Mouse (Mus musculus) Muller cell, postnatal 12 days (primary cell): Measurements from ENCODE around the gene Cand2.

Experiments
- DNase-seq: peaks from one replicate; pipeline ENCODE4 v3.0.0-alpha.2; 2015; ENCODE audit errors: inconsistent ontology term

Gene Cand2

DNA sequence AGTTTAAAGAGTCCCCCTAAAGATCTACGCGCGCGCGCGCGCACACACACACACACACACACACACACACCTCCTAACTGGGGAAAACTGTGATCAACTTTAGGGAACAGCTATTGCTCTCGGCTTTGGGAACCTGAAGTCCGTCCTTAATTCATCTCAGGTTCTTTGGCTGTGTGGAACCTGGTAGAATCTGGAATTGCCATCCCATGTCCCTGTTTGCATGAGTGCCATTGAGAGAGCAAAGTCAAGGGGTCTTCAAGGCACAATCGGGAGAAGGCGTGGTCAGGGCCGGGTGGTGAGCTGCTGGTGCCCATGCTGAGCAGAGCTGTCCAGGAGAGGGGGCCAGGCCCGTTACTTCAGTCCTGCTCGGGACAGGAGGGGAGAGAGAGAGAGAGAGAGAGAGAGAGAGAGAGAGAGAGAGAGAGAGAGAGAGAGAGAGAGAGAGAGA is 348 bp upstream of the Cand2 start:
- DNase-seq: peak; percentile 81

DNA sequence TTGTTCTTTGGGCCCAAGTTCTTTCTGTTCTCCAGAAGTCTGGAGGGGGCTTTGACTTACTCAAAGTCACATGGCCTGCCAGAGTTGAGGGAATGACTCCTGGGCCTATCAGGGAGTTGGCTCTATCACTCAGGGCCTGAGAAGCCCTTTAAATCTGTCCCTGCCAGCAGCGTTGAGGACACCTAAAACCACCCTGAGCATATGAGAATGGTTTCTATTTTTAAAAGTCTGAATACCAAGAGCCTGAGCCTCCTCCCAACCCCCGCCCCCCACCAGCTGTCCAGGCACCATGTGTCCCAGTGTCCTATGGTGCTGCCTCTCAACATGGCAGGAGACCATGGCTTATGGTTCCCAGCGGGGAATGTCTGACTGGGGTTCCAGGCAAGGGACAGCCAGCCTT is 1.5 kb downstream of the Cand2 start:
- DNase-seq: no peak

GRCm38 (mm10) chr6:115776363-115776762 is 2.0 kb downstream of the Cand2 start:
- no peak for DNase-seq

GRCm38 (mm10) chr6:115782781-115783180 is 8.4 kb downstream of the Cand2 start:
- DNase-seq: no peak

DNA sequence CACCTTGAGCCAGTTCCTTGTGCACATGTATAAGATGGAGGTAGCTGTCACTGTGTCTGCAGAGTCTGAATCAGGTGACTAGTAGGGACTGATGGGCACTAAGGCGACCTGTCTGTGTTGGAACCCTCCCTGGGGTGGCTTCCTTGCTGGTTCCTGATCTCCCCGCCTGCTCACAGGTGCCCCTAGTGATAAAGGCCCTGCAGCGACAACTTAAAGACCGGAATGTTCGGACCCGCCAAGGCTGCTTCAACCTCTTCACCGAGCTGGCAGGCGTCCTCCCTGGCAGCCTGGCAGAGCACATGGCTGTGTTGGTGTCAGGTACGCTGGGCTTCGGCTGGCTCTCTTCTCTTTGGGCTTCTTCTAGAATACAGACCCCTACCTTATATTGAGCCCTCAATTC is 16.7 kb downstream of the Cand2 start:
- no peak for DNase-seq

DNA sequence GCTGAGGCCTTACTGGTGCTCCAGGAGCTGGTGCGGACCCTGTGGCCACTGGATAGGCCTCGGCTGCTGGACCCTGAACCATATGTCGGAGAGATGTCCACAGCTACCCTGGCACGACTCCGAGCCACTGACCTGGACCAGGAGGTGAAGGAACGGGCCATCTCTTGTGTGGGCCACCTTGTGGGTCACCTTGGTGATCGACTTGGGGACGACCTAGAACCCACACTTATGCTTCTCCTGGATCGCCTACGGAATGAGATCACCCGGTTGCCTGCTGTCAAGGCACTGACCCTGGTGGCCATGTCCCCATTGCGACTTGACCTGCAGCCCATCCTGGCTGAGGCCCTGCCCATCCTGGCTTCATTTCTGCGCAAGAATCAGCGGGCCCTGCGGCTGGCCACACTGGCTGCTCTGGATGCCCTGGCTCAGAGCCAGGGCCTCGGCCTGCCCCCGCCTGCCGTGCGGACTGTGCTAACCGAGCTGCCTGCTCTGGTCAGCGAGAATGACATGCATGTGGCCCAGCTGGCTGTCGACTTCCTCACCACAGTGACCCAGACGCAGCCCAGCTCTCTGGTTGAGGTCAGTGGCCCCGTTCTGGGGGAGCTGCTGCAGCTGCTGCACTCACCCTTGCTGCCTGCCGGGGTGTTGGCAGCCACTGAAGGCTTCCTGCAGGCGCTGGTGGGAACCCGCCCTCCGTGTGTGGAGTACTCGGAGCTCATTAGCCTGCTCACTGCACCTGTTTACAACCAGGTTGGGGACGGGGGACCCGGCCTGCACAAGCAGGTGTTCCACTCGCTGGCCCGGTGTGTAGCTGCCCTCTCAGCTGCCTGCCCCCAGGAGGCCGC is 17.7 kb downstream of the Cand2 start:
- DNase-seq: peak; percentile 88

DNA sequence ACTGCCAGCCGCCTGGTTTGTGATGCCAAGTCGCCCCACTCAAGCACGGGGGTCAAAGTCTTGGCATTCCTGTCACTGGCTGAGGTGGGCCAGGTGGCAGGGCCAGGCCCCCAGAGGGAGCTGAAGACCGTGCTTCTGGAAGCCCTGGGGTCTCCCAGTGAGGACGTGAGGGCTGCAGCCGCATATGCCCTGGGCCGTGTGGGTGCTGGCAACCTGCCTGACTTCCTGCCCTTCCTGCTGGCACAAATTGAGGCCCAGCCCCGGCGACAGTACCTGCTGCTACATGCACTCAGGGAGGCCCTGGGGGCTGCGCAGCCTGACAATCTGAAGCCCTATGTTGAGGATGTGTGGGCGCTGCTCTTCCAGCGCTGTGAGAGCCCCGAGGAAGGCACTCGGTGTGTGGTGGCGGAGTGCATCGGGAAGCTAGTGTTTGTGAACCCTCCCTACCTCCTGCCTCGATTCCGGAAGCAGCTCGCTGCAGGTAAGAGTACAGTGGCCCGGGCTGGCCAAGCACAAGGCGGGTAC is 18.4 kb downstream of the Cand2 start:
- no peak for DNase-seq

GRCm38 (mm10) chr6:115801811-115802210 is 27.5 kb downstream of the Cand2 start:
- DNase-seq: no peak

GRCm38 (mm10) chr6:115803541-115804382 is 29.4 kb downstream of the Cand2 start:
- peak; percentile 68 for DNase-seq

- no peak for DNase-seq
Measured at GRCm38 (mm10) chr6:115804432-115805192, 30.3 kb downstream of the Cand2 start.

GRCm38 (mm10) chr6:115807464-115808195 is 33.3 kb downstream of the Cand2 start:
- DNase-seq: peak; percentile 32

GRCm38 (mm10) chr6:115808196-115808487 is 33.8 kb downstream of the Cand2 start:
- no peak for DNase-seq

DNA sequence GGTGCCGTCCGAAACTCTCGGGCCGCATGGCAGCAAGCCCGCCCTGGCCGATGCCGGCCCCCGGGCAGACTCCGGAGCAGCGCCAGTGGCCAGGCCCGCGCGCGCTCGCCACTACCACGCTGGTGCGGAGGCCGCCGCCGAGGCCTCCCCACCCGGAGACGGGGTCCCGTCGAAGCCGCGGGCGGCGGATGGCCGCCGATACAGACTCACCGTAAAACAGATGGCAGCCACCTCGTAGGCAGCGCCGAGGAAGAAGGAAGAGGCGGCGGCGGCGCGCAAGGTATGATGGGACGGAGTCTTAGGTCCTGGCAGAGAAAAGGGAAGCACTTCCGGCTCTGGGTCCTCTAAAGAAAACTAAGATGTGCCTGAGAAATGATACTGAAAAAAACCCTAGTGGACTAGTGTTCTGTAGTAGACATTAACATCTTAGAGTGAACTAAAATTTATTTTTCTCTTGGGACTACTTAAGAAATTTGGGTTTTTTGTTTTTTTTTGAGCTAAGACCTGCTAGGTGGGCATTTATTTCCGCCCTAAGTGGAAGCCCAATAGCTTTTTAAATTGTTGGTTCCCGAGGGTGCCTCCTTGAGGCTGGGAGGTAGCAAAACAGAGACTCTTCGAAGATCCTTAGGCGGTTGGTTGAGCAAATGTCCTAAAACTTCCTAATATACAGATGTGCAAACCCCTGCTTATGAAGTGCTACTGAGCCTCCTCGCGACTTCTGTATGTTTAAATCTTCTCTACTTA is 34.3 kb downstream of the Cand2 start, which contains the start of gene Rpl32:
Gene Rpl32 (minus strand): TSS at position 260 of the 744 bp plus-strand sequence.
- DNase-seq: peak; percentile 99

GRCm38 (mm10) chr6:115811606-115812005 is 37.3 kb downstream of the Cand2 start:
- DNase-seq: no peak

DNA sequence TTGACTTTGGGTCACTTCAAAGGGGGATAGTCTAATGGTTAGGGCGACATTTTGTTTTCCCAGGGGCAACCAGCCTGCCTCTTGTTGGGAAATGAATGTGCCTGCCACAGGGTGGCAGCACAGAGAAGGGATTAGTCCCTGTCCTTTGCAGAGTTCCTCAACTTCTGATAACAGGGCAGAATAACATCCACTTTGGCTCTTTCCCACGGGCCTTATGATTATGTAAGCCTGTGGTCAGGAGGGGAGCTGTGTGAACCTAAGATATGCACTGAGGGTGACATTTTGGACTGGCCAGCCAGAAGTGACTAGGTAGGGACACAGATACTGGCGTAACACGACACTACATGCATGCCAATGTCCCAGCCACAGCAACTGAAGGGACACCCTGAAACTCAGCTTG is 39.8 kb downstream of the Cand2 start:
- DNase-seq: peak; percentile 80

DNA sequence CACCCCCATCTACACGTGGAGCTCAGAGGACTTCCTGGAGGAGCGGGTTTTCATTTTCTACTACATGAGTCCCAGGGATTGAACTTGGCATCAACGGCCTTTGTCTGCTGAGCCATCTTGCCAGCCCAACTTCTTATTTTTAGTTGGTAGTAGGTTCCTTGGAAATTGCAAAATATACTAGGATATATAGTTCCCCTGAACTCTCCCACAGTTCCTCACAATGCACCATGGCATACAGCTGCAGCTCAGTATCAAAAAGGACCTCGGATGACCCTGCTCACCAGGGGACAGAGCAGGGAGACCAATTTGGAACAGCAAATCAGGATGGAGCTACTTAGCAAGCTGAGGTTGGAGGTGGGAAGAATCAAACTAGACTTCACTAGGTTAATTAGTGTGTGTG is 40.7 kb downstream of the Cand2 start:
- no peak for DNase-seq

GRCm38 (mm10) chr6:115818129-115818528 is 43.8 kb downstream of the Cand2 start:
- DNase-seq: no peak

GRCm38 (mm10) chr6:115821216-115821993 is 47.1 kb downstream of the Cand2 start:
- DNase-seq: no peak

DNA sequence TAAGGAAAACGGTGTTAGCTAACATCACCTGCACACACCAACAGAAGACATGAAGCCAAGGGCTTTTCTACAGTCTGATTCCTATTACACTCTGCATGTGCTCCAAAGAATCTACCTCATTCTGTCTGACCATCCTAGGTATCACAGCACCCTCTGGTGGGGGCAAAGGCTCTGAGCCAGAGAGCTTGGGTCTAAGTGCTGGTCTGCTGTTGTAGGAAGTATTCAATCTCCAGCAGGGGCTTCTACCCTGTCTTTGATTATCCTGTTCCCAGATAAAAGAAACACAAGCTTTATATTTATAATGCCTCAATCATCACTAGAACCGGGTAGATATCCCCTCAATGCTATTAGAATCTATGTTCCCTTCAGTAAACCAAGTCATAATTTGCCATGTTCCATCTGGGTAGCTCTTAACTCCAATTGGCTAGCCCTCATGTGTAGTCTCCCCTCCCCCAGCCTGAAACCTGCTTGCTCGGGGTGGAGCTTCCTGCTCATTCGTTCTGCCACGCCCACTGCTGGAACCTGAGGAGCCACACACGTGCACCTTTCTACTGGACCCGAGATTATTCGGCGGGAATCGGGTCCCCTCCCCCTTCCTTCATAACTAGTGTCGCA is 49.6 kb downstream of the Cand2 start:
- DNase-seq: peak; percentile 69
